Mouse (Mus musculus): ENCODE results near the gene Evl.

Gene Evl

DNA sequence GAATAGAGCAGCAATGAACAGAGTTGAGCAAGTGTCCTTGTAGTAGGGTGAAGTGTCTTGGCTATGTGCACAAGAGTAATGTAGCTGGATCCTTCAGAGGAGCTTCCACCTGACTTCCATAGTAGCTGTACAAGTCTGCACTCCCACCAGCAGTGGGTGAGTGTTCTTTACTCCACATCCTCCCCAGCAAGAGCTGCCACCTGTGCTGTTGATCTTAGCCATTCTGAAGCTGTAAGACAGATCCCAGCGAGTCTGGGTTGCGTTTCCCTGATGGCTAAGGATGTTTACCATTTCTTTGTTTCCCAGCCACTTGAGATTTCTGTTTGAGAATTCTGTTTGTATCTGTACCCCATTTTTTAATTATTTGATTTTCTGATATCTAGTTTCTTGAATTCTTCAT is 35.6 kb downstream of the Evl start:
- no peak for DNase-seq (ENCODE audit: low spot score)

- no peak for DNase-seq (ENCODE audit: low spot score)
Measured at GRCm38 (mm10) chr12:108591586-108591985, 37.1 kb downstream of the Evl start.

DNA sequence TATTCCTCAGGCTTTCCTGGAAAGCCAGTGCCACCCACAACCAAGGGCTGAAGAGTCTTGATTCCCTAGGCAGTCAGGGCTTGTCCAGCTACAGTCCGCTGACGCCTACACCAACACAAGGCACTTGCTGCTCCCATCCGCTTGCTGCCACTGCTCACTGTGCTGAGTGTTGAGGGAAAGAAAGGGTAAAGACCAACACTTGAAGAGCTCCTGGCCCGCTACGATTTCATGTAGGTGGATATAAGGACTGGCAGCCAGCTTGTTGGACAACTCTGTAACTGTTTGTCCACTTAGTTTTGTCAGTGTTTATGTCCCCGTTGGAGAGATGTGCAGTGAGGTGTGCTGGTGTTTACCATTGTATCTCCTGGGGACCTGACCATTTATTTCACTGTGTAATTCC is 38.3 kb downstream of the Evl start:
- DNase-seq (ENCODE audit: low spot score): no peak

- no peak for DNase-seq (ENCODE audit: low spot score)
Measured at GRCm38 (mm10) chr12:108600864-108601263, 46.3 kb downstream of the Evl start.

GRCm38 (mm10) chr12:108601326-108601725 is 46.8 kb downstream of the Evl start:
- no peak for DNase-seq (ENCODE audit: low spot score)

DNA sequence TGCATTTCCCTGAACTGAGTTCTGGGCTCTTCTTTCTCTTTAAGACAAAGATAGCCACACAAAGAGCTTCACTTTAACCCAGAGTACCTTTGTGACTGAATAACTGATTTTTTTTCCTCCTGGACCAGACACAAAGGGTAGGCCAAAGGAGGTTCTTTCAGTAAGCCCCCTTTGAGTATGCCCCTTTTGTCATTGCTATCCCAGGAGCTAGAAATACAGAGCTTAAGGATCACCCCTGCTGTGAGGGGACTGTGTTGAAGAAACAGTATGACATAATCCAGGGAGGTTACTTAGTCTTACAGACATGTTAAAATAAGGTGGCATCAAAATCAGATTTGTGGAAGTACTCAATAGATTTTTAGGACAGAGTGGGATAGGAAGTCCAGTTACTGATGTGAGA is 50.0 kb downstream of the Evl start:
- DNase-seq (ENCODE audit: low spot score): no peak

DNA sequence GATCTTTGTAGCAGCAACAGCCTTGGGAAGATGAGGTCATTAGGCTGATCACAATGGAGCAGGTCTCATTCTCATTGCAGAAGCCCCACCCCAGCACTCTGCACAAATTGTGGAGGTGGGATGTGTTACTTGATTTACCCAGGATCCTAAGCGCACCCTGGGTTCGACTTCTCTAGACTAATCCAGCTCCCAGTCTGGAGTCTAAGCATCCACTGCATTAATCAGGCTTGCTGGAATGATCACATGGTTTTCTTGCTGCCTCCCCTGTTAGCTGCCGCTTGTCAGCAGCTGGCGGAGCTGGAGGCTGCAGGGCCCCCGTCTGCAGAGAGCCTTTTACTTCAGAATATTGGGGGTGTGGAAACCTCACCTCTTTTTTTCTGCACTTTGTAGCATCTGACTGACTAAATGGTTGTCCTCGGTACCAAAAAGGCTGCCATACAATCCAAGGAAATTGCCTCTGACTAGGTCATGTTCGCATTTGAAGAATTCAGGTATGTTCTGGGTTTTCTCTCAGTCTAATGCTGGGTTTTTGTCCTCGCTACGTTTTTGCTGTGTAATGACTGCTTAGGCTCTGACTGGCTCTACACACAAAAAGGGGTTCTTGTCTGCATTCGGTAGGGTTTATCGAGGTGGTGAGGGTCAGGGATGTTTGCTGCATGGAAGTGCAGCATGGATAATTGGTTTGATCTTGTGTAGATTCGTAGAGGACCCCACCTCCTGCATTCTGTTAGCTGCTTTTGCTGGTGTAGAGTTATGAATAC is 51.2 kb downstream of the Evl start:
- DNase-seq (ENCODE audit: low spot score): no peak

- no peak for DNase-seq (ENCODE audit: low spot score)
Measured at GRCm38 (mm10) chr12:108606321-108606720, 51.8 kb downstream of the Evl start.

DNA sequence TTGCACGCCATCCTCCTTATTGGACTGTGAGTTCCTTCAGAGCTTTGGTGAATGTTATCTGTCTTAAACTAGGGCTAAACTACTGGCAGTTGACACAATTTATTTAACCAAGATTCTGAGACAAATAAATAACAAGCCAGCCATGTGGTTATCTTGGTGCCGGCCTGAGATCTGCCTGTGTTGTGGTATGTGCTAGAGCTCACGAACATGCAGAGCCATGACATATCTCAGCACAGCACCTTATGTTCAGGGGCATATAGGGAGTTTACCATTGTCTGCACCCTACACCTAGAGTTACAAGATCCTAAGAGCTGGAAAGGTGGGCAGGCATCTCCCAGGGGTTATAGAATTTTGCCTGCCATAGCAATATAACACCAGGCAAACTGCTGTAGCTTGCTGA is 54.9 kb downstream of the Evl start:
- DNase-seq (ENCODE audit: low spot score): no peak

DNA sequence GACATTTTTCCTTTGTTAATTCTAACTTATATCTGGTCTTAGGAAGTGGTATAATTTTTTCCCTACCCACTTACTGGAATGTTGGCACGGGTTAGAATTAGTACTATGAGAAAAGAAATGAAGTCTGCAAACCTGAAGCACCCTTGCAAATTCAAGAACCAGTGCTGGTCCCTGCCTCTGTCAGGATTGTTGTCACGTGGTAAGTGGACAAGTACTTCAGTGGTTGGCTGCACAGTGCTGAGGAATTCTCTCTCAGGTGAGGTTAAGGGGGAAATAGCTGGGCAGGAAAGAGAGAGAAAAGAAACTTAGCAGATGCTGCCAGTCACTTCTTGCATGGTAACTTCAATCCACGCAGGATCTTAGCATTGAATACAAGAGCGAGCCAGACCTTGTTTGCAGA is 55.7 kb downstream of the Evl start:
- no peak for DNase-seq (ENCODE audit: low spot score)

GRCm38 (mm10) chr12:108613081-108613480 is 58.6 kb downstream of the Evl start:
- peak; percentile 50 for DNase-seq (ENCODE audit: low spot score)

DNA sequence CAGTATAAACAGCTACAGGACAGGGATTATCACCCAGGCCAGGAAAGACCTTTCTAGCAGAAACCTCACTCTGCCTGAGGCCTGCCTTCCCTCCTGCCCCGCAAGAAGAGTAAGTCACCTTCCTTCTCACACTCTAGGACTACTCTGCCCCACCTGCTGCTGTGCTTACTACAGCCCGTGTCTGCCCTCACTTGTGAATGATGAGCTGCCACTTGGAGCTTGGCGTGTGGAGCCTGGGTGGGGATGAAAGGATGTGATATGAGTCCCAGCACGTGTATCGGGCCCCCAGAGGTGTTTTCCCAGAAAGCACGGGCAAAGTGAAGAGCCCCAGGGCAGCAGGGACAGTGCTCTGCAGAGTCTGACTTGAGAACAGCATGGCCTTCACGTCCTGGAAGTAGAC is 63.0 kb downstream of the Evl start:
- no peak for DNase-seq (ENCODE audit: low spot score)

DNA sequence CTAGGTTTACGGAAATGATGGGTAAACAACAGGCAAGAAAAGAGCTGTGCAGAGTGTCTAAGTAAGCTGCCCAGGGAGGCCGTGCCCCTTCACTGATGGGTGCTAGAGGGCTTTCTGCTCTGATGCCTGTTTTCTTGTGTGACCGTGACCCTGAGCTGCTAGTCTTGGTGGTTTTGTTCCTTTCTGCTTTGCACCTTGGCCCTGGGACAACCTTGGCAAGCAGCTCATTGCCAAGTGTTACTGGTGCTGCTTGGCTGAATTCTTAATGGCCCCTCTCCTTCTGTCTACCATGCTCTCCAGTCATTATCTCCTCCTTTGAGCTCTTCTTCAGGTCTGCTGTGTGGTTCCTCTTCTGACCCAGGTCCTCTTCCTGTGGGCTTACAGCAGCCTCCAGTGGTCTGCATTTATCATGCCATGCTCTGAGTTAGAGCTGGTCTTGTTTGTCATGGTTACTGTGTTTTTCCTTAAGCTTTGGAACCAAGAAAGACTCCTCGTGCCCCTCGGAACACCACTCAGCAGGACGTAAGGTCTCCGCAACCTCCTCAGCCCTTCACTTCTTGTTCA is 65.4 kb downstream of the Evl start:
- DNase-seq (ENCODE audit: low spot score): no peak

- DNase-seq (ENCODE audit: low spot score): no peak
Measured at GRCm38 (mm10) chr12:108622406-108622805, 67.9 kb downstream of the Evl start.

- DNase-seq (ENCODE audit: low spot score): no peak
Measured at GRCm38 (mm10) chr12:108629556-108629955, 75.0 kb downstream of the Evl start.

DNA sequence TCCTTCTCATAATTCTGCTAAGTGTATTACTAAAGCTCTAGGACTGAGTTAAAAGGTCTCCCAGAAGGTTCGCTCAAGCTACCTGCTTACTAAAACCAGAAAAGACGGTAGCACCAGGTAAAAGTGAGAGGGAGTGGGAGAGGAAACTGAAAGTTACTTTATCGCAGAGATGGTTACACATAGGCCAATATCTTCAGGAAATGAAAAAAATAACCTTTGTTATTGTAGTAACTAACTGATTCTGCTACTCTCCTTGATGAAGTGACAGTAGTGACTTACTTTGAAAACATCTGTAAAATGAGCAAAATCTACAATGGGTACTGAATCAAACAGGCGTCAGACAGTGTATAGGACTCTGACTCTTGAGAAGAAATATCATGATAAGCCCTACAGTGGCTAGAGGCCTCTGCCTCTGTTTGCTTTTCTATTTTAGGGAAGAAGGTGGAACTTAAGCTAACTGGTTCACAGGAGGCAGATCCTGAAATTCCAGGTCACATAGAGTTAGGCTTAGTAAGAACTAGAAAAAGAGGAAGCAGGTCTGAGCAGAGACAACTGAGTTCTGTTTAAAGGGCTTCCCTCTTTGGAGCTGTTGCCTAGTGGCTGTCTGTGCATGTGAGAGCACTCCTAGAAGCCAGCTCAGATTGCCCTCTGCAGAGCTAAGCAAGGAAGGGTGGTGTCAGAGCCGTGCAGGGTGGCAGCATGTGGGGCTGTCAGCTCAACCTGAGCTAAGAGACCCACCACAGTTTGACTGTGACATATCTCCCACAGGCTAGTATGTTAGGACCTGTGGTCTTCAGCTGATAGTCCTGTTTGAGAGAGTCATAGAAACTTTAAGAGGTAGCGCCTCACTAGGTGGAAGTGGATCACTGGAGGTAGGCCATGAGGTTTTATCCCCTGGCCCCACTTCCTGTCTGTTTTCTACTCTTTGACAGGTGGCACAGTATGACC is 76.5 kb downstream of the Evl start:
- no peak for DNase-seq (ENCODE audit: low spot score)

GRCm38 (mm10) chr12:108632501-108632900 is 78.0 kb downstream of the Evl start:
- DNase-seq (ENCODE audit: low spot score): no peak

- no peak for DNase-seq (ENCODE audit: low spot score)
Measured at GRCm38 (mm10) chr12:108634031-108634430, 79.5 kb downstream of the Evl start.

- no peak for DNase-seq (ENCODE audit: low spot score)
Measured at GRCm38 (mm10) chr12:108635501-108635900, 81.0 kb downstream of the Evl start.

- DNase-seq (ENCODE audit: low spot score): no peak
Measured at GRCm38 (mm10) chr12:108637440-108637839, 82.9 kb downstream of the Evl start.

- DNase-seq (ENCODE audit: low spot score): no peak
Measured at GRCm38 (mm10) chr12:108639126-108639525, 84.6 kb downstream of the Evl start.

- DNase-seq (ENCODE audit: low spot score): no peak
Measured at GRCm38 (mm10) chr12:108642019-108642418, 87.5 kb downstream of the Evl start.

GRCm38 (mm10) chr12:108646234-108646633 is 91.7 kb downstream of the Evl start:
- DNase-seq (ENCODE audit: low spot score): no peak
